Mouse (Mus musculus) adrenal gland, postnatal 36 days (tissue): Measurements from ENCODE around the gene Tcp11l2. TPM values are rescaled to one million over a fixed set of nuclear protein-coding genes. Genes with fewer than 3 reads are reported as not detected.

Experiments
- DNase-seq, 2 experiments: peaks; one replicate each; pipeline ENCODE4 v3.0.0; 2021; ENCODE audit warnings: mixed read lengths in 1 of 2
- total RNA-seq, 2 experiments: library from RNA; stranded (reverse); gene quantifications; 2 replicates each; pipeline ENCODE4 v1.2.3; 2021

The Tcp11l2 gene
- total RNA-seq, 2 experiments from 2014 or later: 48.0 to 55.3 TPM

GRCm38 (mm10) chr10:84654029-84654428, 77.6 kb downstream of the Tcp11l2 start:
- DNase-seq: no peak

- DNase-seq: no peak
Measured at GRCm38 (mm10) chr10:84654731-84655130, 78.3 kb downstream of the Tcp11l2 start.

- peak in 1 of 2 experiments; percentile 46 for DNase-seq
Measured at GRCm38 (mm10) chr10:84656618-84657017, 80.2 kb downstream of the Tcp11l2 start.

GRCm38 (mm10) chr10:84657437-84658087, 81.1 kb downstream of the Tcp11l2 start:
- DNase-seq: no peak

GRCm38 (mm10) chr10:84658088-84658848, 81.8 kb downstream of the Tcp11l2 start:
- no peak for DNase-seq

GRCm38 (mm10) chr10:84659281-84659680, 82.9 kb downstream of the Tcp11l2 start:
- no peak for DNase-seq

GRCm38 (mm10) chr10:84662138-84662537, 85.7 kb downstream of the Tcp11l2 start:
- DNase-seq: no peak

Other genes with a start within 250 kb of the Tcp11l2 start
- gene Nuak1, start 136.0 kb upstream of the Tcp11l2 start, total RNA-seq: 1 to 10 TPM; 5.6 to 7.7 TPM
- 10 to 100 TPM; 47.1 to 59.6 TPM for gene Ckap4, start 42.6 kb upstream of the Tcp11l2 start, total RNA-seq
- gene Polr3b, start 45.7 kb downstream of the Tcp11l2 start, total RNA-seq: 10 to 100 TPM; 22.2 to 37.2 TPM
- not detected for gene Rfx4, start 179.4 kb downstream of the Tcp11l2 start, total RNA-seq